Mouse (Mus musculus) liver, postnatal 0 days (tissue): ENCODE data around the gene Olfr1251. TPM values are rescaled to one million over a fixed set of nuclear protein-coding genes. Genes with fewer than 3 reads are reported as not detected.
"Not testable (repeated sequence)": the region's sequence is repeated elsewhere in the genome, so short reads cannot be mapped to it uniquely, and the experiment has no call there.

Source experiments
- ATAC-seq: fragments of 200-750 bp; cut with Nextera tagmentation; 2 replicates; pipeline ENCODE4 v1.8.0; 2017; ENCODE audit warnings: mild to moderate bottlenecking, moderate library complexity
- DNase-seq: peaks from one replicate; pipeline ENCODE4 v3.0.0-alpha.2; 2016
- H3K27ac ChIP-seq: fragments of 300-500 bp; sonication (generic); 2 replicates; pipeline ENCODE4 v1.5.1; 2014; ENCODE audit warnings: antibody characterized with exemption, moderate library complexity, mild to moderate bottlenecking, low read depth
- H3K27me3 ChIP-seq: fragments of 300-500 bp; sonication (generic); 2 replicates; pipeline ENCODE4 v1.6.1; 2014; ENCODE audit warnings: low read length, control low read depth, mixed read lengths; ENCODE audit not compliant: insufficient read depth
- H3K36me3 ChIP-seq: fragments of 300-500 bp; sonication (generic); replicated peaks from 2 replicates; pipeline ENCODE4 v1.6.1; 2014; ENCODE audit warnings: mild to moderate bottlenecking, control low read depth, low read length, moderate library complexity, mixed read lengths; ENCODE audit not compliant: insufficient read depth
- H3K4me1 ChIP-seq: fragments of 300-500 bp; sonication (generic); 2 replicates; pipeline ENCODE4 v1.6.1; 2014; ENCODE audit warnings: antibody characterized with exemption, mild to moderate bottlenecking, control low read depth; ENCODE audit not compliant: insufficient read depth
- H3K4me2 ChIP-seq: fragments of 300-500 bp; sonication (generic); 2 replicates; pipeline ENCODE4 v1.6.1; 2014; ENCODE audit warnings: low read depth, mild to moderate bottlenecking, low read length, moderate library complexity, mixed read lengths
- H3K4me3 ChIP-seq: fragments of 300-500 bp; sonication (generic); 2 replicates; pipeline ENCODE4 v1.5.1; 2014; ENCODE audit warnings: low read depth, low read length
- H3K9ac ChIP-seq: fragments of 300-500 bp; sonication (generic); replicated peaks from 2 replicates; pipeline ENCODE4 v1.6.1; 2014; ENCODE audit warnings: mild to moderate bottlenecking, moderate library complexity
- H3K9me3 ChIP-seq: fragments of 300-500 bp; sonication (generic); 2 replicates; pipeline ENCODE4 v1.6.1; 2016; ENCODE audit warnings: mild to moderate bottlenecking, control low read depth, low read length, mixed read lengths
- CTCF ChIP-seq: sonication (generic); IDR thresholded peaks from 2 replicates; pipeline ENCODE4 v1.5.1; 2016; ENCODE audit warnings: antibody characterized with exemption, low read depth
- EP300 ChIP-seq: IDR thresholded peaks from 2 replicates; pipeline ENCODE4 v1.6.1; 2016; ENCODE audit warnings: antibody characterized with exemption, low read depth, mild to moderate bottlenecking
- WGBS: fragments of 180-500 bp; shearing (Covaris S2); extraction: QIAGEN DNeasy Blood & Tissue Kit; methylation state at CpG from one replicate; pipeline ENCODE4 v1.1.7; 2014; ENCODE audit not compliant: insufficient replicate concordance; 5-methylcytosine and 5-hydroxymethylcytosine counted together
- polyA plus RNA-seq: library from polyadenylated mRNA; unstranded; fragments of >200 nt; fragmentation: Nextera tagmentation; extraction: Ambion mirVana; gene quantifications from 2 replicates; pipeline ENCODE4 v1.2.1, GENCODE M21; 2015

Gene Olfr1251
- not detected in 2 replicates for polyA plus RNA-seq

- Histone ChIP-seq H3K27ac (no peak within 1 kb of the TSS), H3K9me3 (no peaks in the 10 kb centered on the region), H3K9ac (no peak within 1 kb of the TSS), H3K4me3 (no peak within 1 kb of the TSS), H3K27me3 (no peaks in the 10 kb centered on the region), H3K4me1 (no peaks in the 10 kb centered on the region), H3K36me3 (no peaks in the 10 kb centered on the region), H3K4me2 (no peak within 1 kb of the TSS)
- DNase-seq, result no peak
- TF ChIP-seq EP300 (no peak), CTCF (no peak)
- ATAC-seq, result no peak
These were observed at the start of gene Olfr1251 for GRCm38 (mm10) chr2:89671836-89672235. Olfr1251 (minus strand) TSS chr2:89671936.

GRCm38 (mm10) chr2:89691980-89692379 lies 20.2 kb upstream of the Olfr1251 start:
- Histone ChIP-seq H3K36me3 (no peaks in the 10 kb centered on the region), H3K9me3 (no peaks in the 10 kb centered on the region), H3K4me2 (no peak overlapping the region), H3K9ac (no peak overlapping the region), H3K4me3 (no peak overlapping the region), H3K27ac (no peak overlapping the region), H3K27me3 (no peaks in the 10 kb centered on the region), H3K4me1 (no peaks in the 10 kb centered on the region)
- DNase-seq (no peak), ATAC-seq (no peak)
- 78% methylated on average over 6 of the region's 6 CpGs for WGBS
- TF ChIP-seq CTCF (no peak), EP300 (no peak)

- Histone ChIP-seq H3K4me3 (no peak within 1 kb of the TSS), H3K4me1 (no peaks in the 10 kb centered on the region), H3K9me3 (no peaks in the 10 kb centered on the region), H3K27ac (no peak within 1 kb of the TSS), H3K4me2 (no peak within 1 kb of the TSS), H3K9ac (no peak within 1 kb of the TSS), H3K36me3 (no peaks in the 10 kb centered on the region), H3K27me3 (no peaks in the 10 kb centered on the region)
- no peak for DNase-seq
- no peak for TF ChIP-seq CTCF
- no peak for TF ChIP-seq EP300
- ATAC-seq, result no peak
These were observed 10.4 kb downstream of the Olfr1251 start, which contains the start of gene Olfr1250 for GRCm38 (mm10) chr2:89661367-89661766. Olfr1250 (minus strand) TSS chr2:89661467.

GRCm38 (mm10) chr2:89634883-89635282 lies 36.9 kb downstream of the Olfr1251 start, which contains the start of gene Olfr1249:
Olfr1249 (minus strand) TSS chr2:89634983.
- no peak within 1 kb of the TSS for H3K27ac ChIP-seq
- DNase-seq (no peak), ATAC-seq (no peak)
- no peak within 1 kb of the TSS for H3K4me2 ChIP-seq
- no peaks in the 10 kb centered on the region for H3K27me3 ChIP-seq
- no peak within 1 kb of the TSS for H3K4me3 ChIP-seq
- TF ChIP-seq CTCF (no peak), EP300 (no peak)
- 78% methylated on average over 2 of the region's 2 CpGs for WGBS
- no peaks in the 10 kb centered on the region for H3K36me3 ChIP-seq
- H3K9ac ChIP-seq, result no peak within 1 kb of the TSS
- no peaks in the 10 kb centered on the region for H3K9me3 ChIP-seq
- no peaks in the 10 kb centered on the region for H3K4me1 ChIP-seq

GRCm38 (mm10) chr2:89618145-89618544 lies 53.6 kb downstream of the Olfr1251 start, which contains the start of gene Olfr1248:
Olfr1248 (minus strand) TSS chr2:89618245.
- not testable (repeated sequence) for ATAC-seq, H3K4me3 ChIP-seq
- 94% methylated on average over 1 of the region's 1 CpGs for WGBS

More at GRCm38 (mm10) chr2:89618145-89618544, 53.6 kb downstream of the Olfr1251 start, which contains the start of gene Olfr1248:
- H3K36me3 ChIP-seq, H3K4me2 ChIP-seq, H3K9me3 ChIP-seq, DNase-seq, H3K27me3 ChIP-seq, H3K4me1 ChIP-seq, H3K9ac ChIP-seq, H3K27ac ChIP-seq: not testable (repeated sequence)

Other genes starting within 250 kb of the Olfr1251 start
- not detected in 2 replicates for gene Olfr1240, start 228.9 kb downstream of the Olfr1251 start, polyA plus RNA-seq
- gene Olfr1241, start 184.8 kb downstream of the Olfr1251 start, polyA plus RNA-seq, result not detected in 2 replicates
- not detected in 2 replicates for gene Olfr1242, start 173.6 kb downstream of the Olfr1251 start, polyA plus RNA-seq
- gene Olfr1243, start 140.4 kb downstream of the Olfr1251 start, polyA plus RNA-seq, result not detected in 2 replicates
- not detected in 2 replicates for gene Olfr1245, start 93.5 kb downstream of the Olfr1251 start, polyA plus RNA-seq
- not detected in 2 replicates for gene Olfr1246, start 78.8 kb downstream of the Olfr1251 start, polyA plus RNA-seq
- not detected in 2 replicates for gene Olfr1247, start 57.8 kb downstream of the Olfr1251 start, polyA plus RNA-seq
- not detected in 2 replicates for gene Olfr1248, start 53.7 kb downstream of the Olfr1251 start, polyA plus RNA-seq
- gene Olfr1249, start 37.0 kb downstream of the Olfr1251 start, polyA plus RNA-seq, result not detected in 2 replicates
- gene Olfr1250, start 10.5 kb downstream of the Olfr1251 start, polyA plus RNA-seq, result not detected in 2 replicates
- not detected in 2 replicates for gene Olfr1252, start 53.1 kb upstream of the Olfr1251 start, polyA plus RNA-seq
- not detected in 2 replicates for gene Olfr1253, start 85.2 kb upstream of the Olfr1251 start, polyA plus RNA-seq
- not detected in 2 replicates for gene Olfr1254, start 121.7 kb upstream of the Olfr1251 start, polyA plus RNA-seq
- not detected in 2 replicates for gene Olfr1255, start 140.1 kb upstream of the Olfr1251 start, polyA plus RNA-seq
- gene Olfr1256, start 169.6 kb upstream of the Olfr1251 start, polyA plus RNA-seq, result not detected in 2 replicates
- not detected in 2 replicates for gene Olfr48, start 176.3 kb upstream of the Olfr1251 start, polyA plus RNA-seq
- not detected in 2 replicates for gene Olfr1257, start 206.5 kb upstream of the Olfr1251 start, polyA plus RNA-seq